Mouse (Mus musculus): ENCODE measurements around the gene Pcgf5.

DNA sequence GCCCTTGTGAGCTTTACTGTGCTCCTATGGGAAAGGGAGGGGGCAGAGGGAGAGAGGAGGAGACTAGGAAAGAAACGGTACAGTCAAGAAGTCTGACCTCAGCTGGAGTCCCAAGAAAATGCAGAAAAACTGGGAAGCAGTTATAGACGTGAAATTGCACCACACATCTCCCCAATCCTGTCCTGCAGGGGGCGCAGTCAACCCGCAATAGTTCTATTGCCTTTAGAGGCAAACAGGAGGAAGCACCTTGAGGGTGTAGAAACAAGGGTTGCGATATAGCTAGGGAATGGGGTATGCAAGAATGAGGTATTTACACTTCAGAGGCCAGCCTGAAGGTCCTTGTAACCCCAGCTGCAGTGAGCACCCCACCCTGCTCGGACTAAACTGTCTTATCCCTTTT, 122.0 kb downstream of the Pcgf5 start:
- TF ChIP-seq CTCF (IDR thresholded peaks at IDR 0.05; ENCODE audit: control insufficient read depth, insufficient read depth, insufficient replicate concordance, low read depth, low read length) (peak; percentile 55; the same call in 1 of the 2 replicates), POLR2A (IDR thresholded peaks at IDR 0.05; ENCODE audit: control insufficient read depth, low read depth, low read length) (no peak)
